Mouse (Mus musculus) heart, postnatal 25 days (tissue): ENCODE measurements around the gene Smurf1. TPM values are rescaled to one million over a fixed set of nuclear protein-coding genes. Genes with fewer than 3 reads are reported as not detected.

Source experiments
- DNase-seq: peaks from one replicate; pipeline ENCODE4 v3.0.0; 2022; ENCODE audit warnings: low spot score
- intact Hi-C: fragments of 180-260 bp; cut with DNase I; formaldehyde crosslinking; loops from one replicate; pipeline ENCODE4 v1.15.1; 2025
- microRNA-seq: library from miRNA; unstranded; fragments of <30 nt; microRNA quantifications from one replicate; pipeline ENCODE4 v1.2.0, GENCODE M21; 2022
- total RNA-seq, 2 experiments: library from RNA; stranded (reverse); gene quantifications; 2 replicates each; pipeline ENCODE4 v1.2.3; 2021

Smurf1 gene
- total RNA-seq, 2 experiments from 2014 or later, result 21.9 to 27.6 TPM

DNA sequence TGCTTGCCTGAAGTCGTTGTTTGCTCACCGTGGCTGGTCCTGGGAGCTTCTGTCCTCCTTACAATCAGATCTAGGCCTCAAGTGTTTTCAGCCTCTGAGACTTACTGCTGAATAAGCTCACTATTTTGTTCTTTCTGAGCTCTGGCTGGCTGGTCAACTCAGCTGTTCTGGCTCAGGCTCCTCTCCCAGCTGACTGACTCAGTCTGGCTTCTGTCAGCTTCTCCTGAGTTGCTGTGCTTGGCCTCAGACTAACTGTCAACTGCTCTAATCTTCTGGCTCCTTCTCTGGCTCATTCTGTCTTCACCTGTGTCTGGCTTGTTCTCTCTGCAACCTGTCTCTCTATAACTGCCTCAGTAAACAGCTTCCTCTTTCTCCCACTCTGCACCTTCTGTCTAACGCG is 136.0 kb downstream of the Smurf1 start:
- peak; percentile 22 for DNase-seq
- intact Hi-C loops, result no loop called here

DNA sequence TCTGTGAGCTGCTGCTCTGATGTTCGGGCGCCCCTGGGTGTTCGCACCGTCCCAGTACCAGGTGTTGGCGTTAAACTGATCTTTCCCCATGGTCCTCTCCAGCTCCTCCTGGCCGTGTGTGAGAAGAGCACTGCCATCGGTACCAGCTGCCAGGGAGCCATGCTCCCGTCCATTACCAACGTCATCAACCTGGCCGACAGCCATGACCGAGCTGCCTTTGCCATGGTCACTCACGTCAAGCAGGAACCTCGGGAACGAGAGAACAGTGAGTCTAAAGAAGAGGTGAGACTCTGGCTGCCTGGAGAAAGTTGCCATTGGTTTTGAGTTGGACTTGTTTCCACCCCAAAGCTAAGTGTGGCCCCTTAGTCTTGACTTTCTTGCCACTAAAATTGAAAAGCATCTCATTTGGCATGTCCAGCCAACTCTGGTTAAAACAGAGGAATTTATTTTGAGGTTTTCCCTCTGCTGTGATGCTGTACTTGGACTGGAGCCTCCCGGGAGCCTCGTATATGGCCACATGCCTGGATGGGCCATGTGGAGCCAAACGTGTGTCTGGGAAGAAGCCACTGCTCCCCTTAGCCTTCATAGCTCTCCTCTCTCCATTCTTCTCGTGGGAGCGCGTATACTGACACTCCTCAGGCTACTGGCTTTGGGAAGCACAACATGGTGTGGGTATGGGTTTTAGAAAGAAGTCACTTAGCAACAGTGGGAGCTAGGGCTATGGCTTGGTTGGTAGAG is 137.1 kb downstream of the Smurf1 start:
- intact Hi-C loops, result no loop called here
- DNase-seq, result peak; percentile 27

Small RNA genes lying within 50 kb of the gene (microRNA-seq; reads per million reads assigned to microRNA genes)
- gene Mir7039, result not detected

Other genes starting within 250 kb of the Smurf1 start
- under 1 TPM; 0.21 to 0.36 TPM for gene Tmem130, start 204.0 kb downstream of the Smurf1 start, total RNA-seq
- gene Trrap, start 198.1 kb downstream of the Smurf1 start, total RNA-seq, result 10 to 100 TPM; 39.4 to 43.0 TPM
- not detected for gene Gm4871, start 66.9 kb upstream of the Smurf1 start, total RNA-seq
- not detected for gene 1700018F24Rik, start 77.1 kb upstream of the Smurf1 start, total RNA-seq
- 10 to 100 TPM; 56.8 to 68.1 TPM for gene Arpc1a, start 118.0 kb upstream of the Smurf1 start, total RNA-seq
- not detected for gene Kpna7, start 118.2 kb upstream of the Smurf1 start, total RNA-seq
- gene Arpc1b, start 148.4 kb upstream of the Smurf1 start, total RNA-seq, result 10 to 100 TPM; 75.3 to 85.4 TPM
- gene Pdap1, start 174.4 kb upstream of the Smurf1 start, total RNA-seq, result 10 to 100 TPM; 37.8 to 40.3 TPM
- gene Bud31, start 174.5 kb upstream of the Smurf1 start, total RNA-seq, result 10 to 100 TPM; 53.5 to 62.6 TPM
- 10 to 100 TPM; 27.9 to 28.6 TPM for gene Ptcd1, start 201.3 kb upstream of the Smurf1 start, total RNA-seq
- gene Cpsf4, start 201.4 kb upstream of the Smurf1 start, total RNA-seq, result 10 to 100 TPM in 1 of 2 experiments, 1 to 10 TPM in 1; 9.6 to 11.1 TPM
- gene Atp5j2, start 226.2 kb upstream of the Smurf1 start, total RNA-seq, result 1,000 to 10,000 TPM; 1,052 to 1,137 TPM
- 1 to 10 TPM; 6.2 to 7.2 TPM for gene Zkscan14, start 236.0 kb upstream of the Smurf1 start, total RNA-seq
- gene Zkscan5, start 238.7 kb upstream of the Smurf1 start, total RNA-seq, result 10 to 100 TPM in 1 of 2 experiments, 1 to 10 TPM in 1; 9.4 to 11.0 TPM